Mouse (Mus musculus) neutrophil, adult 59 days (primary cell): Measurements from ENCODE around the gene Nup107. TPM values are rescaled to one million over a fixed set of nuclear protein-coding genes. Genes with fewer than 3 reads are reported as not detected.

Source experiments
- total RNA-seq, 2 experiments: library from RNA; stranded (reverse); gene quantifications; 1 replicate in 1 of 2; 2 replicates in 1 of 2; pipeline ENCODE4 v1.2.4; 2023

Nup107 gene
- total RNA-seq, result 10 to 100 TPM; 27.5 to 30.8 TPM

DNA sequence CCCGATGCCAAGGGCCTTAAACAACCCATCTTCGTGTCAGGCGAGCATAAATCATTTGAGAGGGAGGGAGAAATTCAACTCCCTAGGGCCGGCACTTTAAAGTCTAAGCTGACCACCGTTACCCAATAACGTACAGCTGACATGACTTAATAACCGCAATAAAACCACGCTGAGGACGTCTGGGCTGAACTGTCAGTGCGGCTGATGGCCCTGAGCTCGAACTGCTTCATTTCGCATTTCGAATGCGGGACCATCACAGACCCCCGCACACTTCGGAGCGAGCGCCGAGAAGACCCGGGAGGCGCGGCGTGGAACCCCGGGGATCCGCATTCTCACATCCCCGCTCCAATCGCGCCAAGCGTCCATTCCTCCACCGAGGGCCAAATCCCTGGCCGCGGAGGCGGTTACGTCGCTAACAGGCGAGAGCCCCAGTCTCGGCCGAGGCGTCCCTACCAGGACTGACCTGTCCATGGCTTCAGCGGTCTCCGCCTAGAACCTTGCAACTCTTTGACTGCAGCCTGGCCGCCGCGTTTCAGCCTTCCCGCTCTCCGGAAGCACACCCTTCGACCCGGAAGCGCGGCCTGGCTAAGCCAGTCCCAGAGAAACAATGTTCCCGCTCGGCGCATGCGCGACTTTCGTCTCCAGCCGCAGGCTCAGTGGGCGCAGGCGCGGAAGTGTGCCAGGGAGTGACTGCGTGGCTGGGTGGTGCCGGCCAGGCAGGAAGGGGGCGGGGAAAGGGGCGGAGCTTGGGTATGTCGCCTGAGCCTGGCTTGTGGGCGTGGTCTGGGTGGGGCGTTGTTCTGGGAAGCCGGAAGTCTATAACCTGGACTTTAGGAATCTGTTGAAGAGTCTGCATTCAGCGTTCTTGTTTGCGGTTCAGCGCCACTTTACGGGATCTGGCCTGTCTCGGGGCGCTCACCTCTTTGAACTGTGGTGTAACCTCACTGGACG, at the start of gene Nup107:
TSS of gene Nup107 (minus strand) at position 565 of the 951 bp plus-strand sequence.

DNA sequence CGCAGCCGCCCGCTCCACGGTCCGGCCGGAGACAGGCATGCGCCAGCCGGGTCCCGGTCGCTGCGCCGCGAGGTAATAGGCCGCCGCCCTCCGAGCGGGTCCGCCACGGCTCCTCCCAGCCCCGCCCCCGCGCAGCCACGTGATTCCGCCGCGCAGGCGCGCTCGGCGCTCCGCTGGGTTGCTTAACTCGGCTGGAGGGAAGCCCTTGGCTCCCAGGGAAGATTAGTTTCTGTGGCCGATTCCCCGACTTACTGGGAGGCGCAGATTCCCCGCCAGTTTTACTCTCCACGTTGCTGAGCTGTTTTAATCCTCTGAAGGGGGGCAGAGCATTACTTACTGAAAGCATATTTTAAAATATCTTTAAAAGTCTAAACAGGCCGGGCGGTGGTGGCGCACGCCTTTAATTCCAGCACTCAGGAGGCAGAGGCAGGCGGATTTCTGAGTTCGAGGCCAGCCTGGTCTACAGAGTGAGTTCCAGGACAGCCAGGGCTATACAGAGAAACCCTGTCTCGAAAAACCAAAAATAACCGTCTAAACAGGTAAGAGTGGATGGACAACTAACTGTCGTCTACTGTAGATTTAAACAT, 46.1 kb downstream of the Nup107 start, which contains the start of gene Slc35e3:
TSS of gene Slc35e3 (minus strand) at position 69 of the 587 bp plus-strand sequence.

DNA sequence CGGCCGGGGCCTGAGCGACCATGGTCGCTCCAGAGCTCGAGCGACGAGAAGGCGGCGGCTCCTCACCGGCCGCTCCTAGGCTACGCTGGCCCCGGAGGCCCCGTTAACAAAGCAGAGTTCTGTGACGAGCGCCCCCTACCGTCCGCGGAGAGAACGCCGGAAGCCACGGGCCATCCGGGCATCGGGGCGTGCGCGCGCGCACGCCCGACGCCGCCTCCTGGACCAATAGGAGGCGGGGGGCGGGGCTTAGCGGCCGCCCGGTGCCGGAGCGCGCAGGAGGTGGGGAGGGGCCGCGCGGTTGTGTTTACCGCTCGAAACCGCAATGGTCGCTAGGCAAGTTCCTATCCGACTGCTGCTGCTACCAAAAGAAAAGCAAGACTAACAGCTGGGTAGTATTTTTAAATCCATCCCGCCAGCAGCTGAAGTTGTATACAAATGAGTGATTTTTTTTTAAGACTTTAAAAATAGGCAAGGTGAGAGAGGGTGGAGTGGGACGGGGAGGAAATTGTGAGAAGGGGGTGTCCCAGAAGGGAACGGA, 81.8 kb downstream of the Nup107 start, which contains the start of gene Mdm2:
TSS of gene Mdm2 (minus strand) at position 155 of the 538 bp plus-strand sequence.

Other genes with a start within 250 kb of the Nup107 start
- gene Cpm, start 163.2 kb downstream of the Nup107 start, total RNA-seq, result 1 to 10 TPM in 1 of 2 experiments, under 1 TPM in 1; 0.49 to 1.3 TPM
- 100 to 1,000 TPM; 175 to 193 TPM for gene Mdm2, start 81.9 kb downstream of the Nup107 start, total RNA-seq
- 1 to 10 TPM; 4.9 to 7.0 TPM for gene Slc35e3, start 46.3 kb downstream of the Nup107 start, total RNA-seq
- 100 to 1,000 TPM; 313 to 355 TPM for gene Rap1b, start 53.3 kb upstream of the Nup107 start, total RNA-seq